Mouse (Mus musculus) heart, embryonic 15.5 days (tissue): ENCODE measurements around the gene Nr5a2. TPM values are rescaled to one million over a fixed set of nuclear protein-coding genes. Genes with fewer than 3 reads are reported as not detected.

ENCODE experiments used
- ATAC-seq: fragments of 200-750 bp; cut with Nextera tagmentation; replicated peaks from 2 replicates; pipeline ENCODE4 v1.8.0; 2017; ENCODE audit warnings: low read depth, moderate TSS enrichment; ENCODE audit not compliant: insufficient number of reproducible peaks, insufficient read depth, low FRiP score
- H3K27ac ChIP-seq: fragments of 300-500 bp; sonication (generic); 2 replicates; pipeline ENCODE4 v1.5.1; 2015; ENCODE audit warnings: mild to moderate bottlenecking, inconsistent platforms
- H3K27me3 ChIP-seq: fragments of 300-500 bp; sonication (generic); 2 replicates; pipeline ENCODE4 v1.6.1; 2015; ENCODE audit warnings: inconsistent platforms
- H3K36me3 ChIP-seq: fragments of 300-500 bp; sonication (generic); 2 replicates; pipeline ENCODE4 v1.6.1; 2015; ENCODE audit warnings: mild to moderate bottlenecking, inconsistent platforms
- H3K4me1 ChIP-seq: fragments of 300-500 bp; sonication (generic); replicated peaks from 2 replicates; pipeline ENCODE4 v1.6.1; 2015; ENCODE audit warnings: inconsistent platforms
- H3K4me2 ChIP-seq: fragments of 300-500 bp; sonication (generic); 2 replicates; pipeline ENCODE4 v1.6.1; 2015; ENCODE audit warnings: inconsistent platforms, mild to moderate bottlenecking, moderate library complexity
- H3K4me3 ChIP-seq: fragments of 300-500 bp; sonication (generic); 2 replicates; pipeline ENCODE4 v1.5.1; 2015; ENCODE audit warnings: mild to moderate bottlenecking, inconsistent platforms
- H3K9ac ChIP-seq: fragments of 300-500 bp; sonication (generic); 2 replicates; pipeline ENCODE4 v1.6.1; 2015; ENCODE audit warnings: mild to moderate bottlenecking, inconsistent platforms
- H3K9me3 ChIP-seq: fragments of 300-500 bp; sonication (generic); replicated peaks from 2 replicates; pipeline ENCODE4 v1.6.1; 2016; ENCODE audit warnings: inconsistent platforms
- WGBS: fragments of 180-500 bp; shearing (Covaris S2); methylation state at CpG from one replicate; pipeline ENCODE4 v1.1.7; 2015; ENCODE audit warnings: mixed read lengths; 5-methylcytosine and 5-hydroxymethylcytosine counted together
- polyA plus RNA-seq: library from polyadenylated mRNA; unstranded; fragments of >200 nt; fragmentation: Nextera tagmentation; extraction: Ambion mirVana; gene quantifications from 2 replicates; pipeline ENCODE4 v1.2.1, GENCODE M21; 2015

Gene Nr5a2
- polyA plus RNA-seq, 1 experiment from 2014 or later: 0.30 TPM

GRCm38 (mm10) chr1:136948127-136948422, 12.2 kb downstream of the Nr5a2 start:
- Histone ChIP-seq H3K36me3 (no peaks in the 10 kb centered on the region), H3K9ac (peak overlapping the region; percentile 32), H3K9me3 (no peaks in the 10 kb centered on the region), H3K4me3 (peak overlapping the region; percentile 57), H3K27me3 (peaks cover 90% of the 10 kb centered on the region), H3K4me1 (peaks cover 43% of the 10 kb centered on the region), H3K4me2 (peak overlapping the region; percentile 96), H3K27ac (no peak overlapping the region)
- WGBS: 3% methylated on average over 7 of the region's 7 CpGs
- ATAC-seq: no peak

- WGBS: 5% methylated on average over 20 of the region's 20 CpGs
- peaks cover 85% of the 10 kb centered on the region for H3K27me3 ChIP-seq
Observed at GRCm38 (mm10) chr1:136947394-136948126, 12.7 kb downstream of the Nr5a2 start.

GRCm38 (mm10) chr1:136946806-136947393, 13.3 kb downstream of the Nr5a2 start:
- H3K4me3 ChIP-seq: peak overlapping the region; percentile 57
- WGBS: 2% methylated on average over 18 of the region's 18 CpGs
- peaks cover 82% of the 10 kb centered on the region for H3K27me3 ChIP-seq
- H3K9ac ChIP-seq: peak overlapping the region; percentile 7; the same call in 1 of the 2 replicates
- no peaks in the 10 kb centered on the region for H3K36me3 ChIP-seq
- H3K4me1 ChIP-seq: peaks cover 32% of the 10 kb centered on the region
- no peak for ATAC-seq
- peak overlapping the region; percentile 96 for H3K4me2 ChIP-seq
- no peaks in the 10 kb centered on the region for H3K9me3 ChIP-seq
- H3K27ac ChIP-seq: no peak overlapping the region

More at GRCm38 (mm10) chr1:136947394-136948126, 12.7 kb downstream of the Nr5a2 start:
- Histone ChIP-seq H3K4me1 (peaks cover 38% of the 10 kb centered on the region), H3K27ac (no peak overlapping the region), H3K4me2 (peak overlapping the region; percentile 96), H3K9me3 (no peaks in the 10 kb centered on the region), H3K4me3 (peak overlapping the region; percentile 57), H3K36me3 (no peaks in the 10 kb centered on the region), H3K9ac (peak overlapping the region; percentile 7; the same call in 1 of the 2 replicates)
- no peak for ATAC-seq

GRCm38 (mm10) chr1:136946404-136946803, 13.8 kb downstream of the Nr5a2 start:
- no peak overlapping the region for H3K9ac ChIP-seq
- H3K4me1 ChIP-seq: peaks cover 31% of the 10 kb centered on the region
- H3K4me3 ChIP-seq: 0 out of 2 replicates have a peak overlapping the region, but pooled peaks have one; percentile 4
- peak overlapping the region; percentile 96; the same call in 1 of the 2 replicates for H3K4me2 ChIP-seq
- peaks cover 77% of the 10 kb centered on the region for H3K27me3 ChIP-seq
- no peak for ATAC-seq
- H3K9me3 ChIP-seq: no peaks in the 10 kb centered on the region
- H3K36me3 ChIP-seq: no peaks in the 10 kb centered on the region
- WGBS: 3% methylated on average over 8 of the region's 8 CpGs
- H3K27ac ChIP-seq: no peak overlapping the region

- ATAC-seq: no peak
- H3K9ac ChIP-seq: no peak overlapping the region
- peaks cover 72% of the 10 kb centered on the region for H3K27me3 ChIP-seq
- 8% methylated on average over 10 of the region's 10 CpGs for WGBS
- peak overlapping the region; percentile 96 for H3K4me2 ChIP-seq
- peak overlapping the region; percentile 7 for H3K4me3 ChIP-seq
- peaks cover 31% of the 10 kb centered on the region for H3K4me1 ChIP-seq
- no peaks in the 10 kb centered on the region for H3K36me3 ChIP-seq
- H3K9me3 ChIP-seq: no peaks in the 10 kb centered on the region
- no peak overlapping the region for H3K27ac ChIP-seq
Observed at GRCm38 (mm10) chr1:136945876-136946275, 14.4 kb downstream of the Nr5a2 start.

- peaks cover 68% of the 10 kb centered on the region for H3K27me3 ChIP-seq
- H3K4me1 ChIP-seq: peaks cover 31% of the 10 kb centered on the region
- H3K4me3 ChIP-seq: peak overlapping the region; percentile 7
- no peaks in the 10 kb centered on the region for H3K9me3 ChIP-seq
- H3K27ac ChIP-seq: no peak overlapping the region
- no peaks in the 10 kb centered on the region for H3K36me3 ChIP-seq
- ATAC-seq: no peak
- no peak overlapping the region for H3K9ac ChIP-seq
- 19% methylated on average over 7 of the region's 7 CpGs for WGBS
- H3K4me2 ChIP-seq: peak overlapping the region; percentile 96
Observed at GRCm38 (mm10) chr1:136945426-136945825, 14.8 kb downstream of the Nr5a2 start.

- H3K4me1 ChIP-seq: peaks cover under 1% of the 10 kb centered on the region; the same call in 1 of the 2 replicates
- H3K27me3 ChIP-seq: peaks cover 26% of the 10 kb centered on the region
- H3K4me2 ChIP-seq: no peak overlapping the region
- no peak for ATAC-seq
- no peak overlapping the region for H3K4me3 ChIP-seq
- 77% methylated on average over 5 of the region's 5 CpGs for WGBS
- no peaks in the 10 kb centered on the region for H3K9me3 ChIP-seq
- H3K9ac ChIP-seq: no peak overlapping the region
- H3K36me3 ChIP-seq: no peaks in the 10 kb centered on the region
- H3K27ac ChIP-seq: no peak overlapping the region
Observed at GRCm38 (mm10) chr1:136940603-136941002, 19.6 kb downstream of the Nr5a2 start.

GRCm38 (mm10) chr1:136939220-136939619, 21.0 kb downstream of the Nr5a2 start:
- peaks cover 13% of the 10 kb centered on the region for H3K27me3 ChIP-seq
- H3K36me3 ChIP-seq: no peaks in the 10 kb centered on the region
- H3K9ac ChIP-seq: no peak overlapping the region
- no peak overlapping the region for H3K27ac ChIP-seq
- no peak for ATAC-seq
- H3K9me3 ChIP-seq: no peaks in the 10 kb centered on the region
- H3K4me1 ChIP-seq: no peaks in the 10 kb centered on the region
- WGBS: 79% methylated on average over 1 of the region's 1 CpGs
- no peak overlapping the region for H3K4me2 ChIP-seq
- H3K4me3 ChIP-seq: no peak overlapping the region

- H3K27ac ChIP-seq: no peak overlapping the region
- H3K36me3 ChIP-seq: no peaks in the 10 kb centered on the region
- no peaks in the 10 kb centered on the region; the same call in 1 of the 2 replicates for H3K4me1 ChIP-seq
- no peak overlapping the region for H3K4me2 ChIP-seq
- no peaks in the 10 kb centered on the region for H3K27me3 ChIP-seq
- no peak overlapping the region for H3K9ac ChIP-seq
- 85% methylated on average over 9 of the region's 9 CpGs for WGBS
- no peak for ATAC-seq
- H3K4me3 ChIP-seq: no peak overlapping the region
- H3K9me3 ChIP-seq: no peaks in the 10 kb centered on the region
Observed at GRCm38 (mm10) chr1:136935960-136936324, 24.3 kb downstream of the Nr5a2 start.

- Histone ChIP-seq H3K4me2 (no peak overlapping the region), H3K4me1 (no peaks in the 10 kb centered on the region; the same call in 1 of the 2 replicates), H3K27me3 (no peaks in the 10 kb centered on the region), H3K4me3 (no peak overlapping the region), H3K36me3 (no peaks in the 10 kb centered on the region), H3K27ac (no peak overlapping the region), H3K9me3 (no peaks in the 10 kb centered on the region), H3K9ac (no peak overlapping the region)
- 69% methylated on average over 8 of the region's 8 CpGs for WGBS
- no peak for ATAC-seq
Observed at GRCm38 (mm10) chr1:136935316-136935959, 24.8 kb downstream of the Nr5a2 start.

- WGBS: 78% methylated on average over 10 of the region's 10 CpGs
Observed at GRCm38 (mm10) chr1:136934051-136934450, 26.2 kb downstream of the Nr5a2 start.

More at GRCm38 (mm10) chr1:136934051-136934450, 26.2 kb downstream of the Nr5a2 start:
- Histone ChIP-seq H3K4me3 (no peak overlapping the region), H3K9me3 (no peaks in the 10 kb centered on the region), H3K36me3 (no peaks in the 10 kb centered on the region), H3K9ac (no peak overlapping the region), H3K4me1 (no peaks in the 10 kb centered on the region; the same call in 1 of the 2 replicates), H3K27me3 (no peaks in the 10 kb centered on the region), H3K4me2 (no peak overlapping the region), H3K27ac (no peak overlapping the region)
- no peak for ATAC-seq
